Mouse (Mus musculus): ENCODE results near the gene Alkbh5.
A peak's percentile ranks its signal among the peaks of the same experiment; 100 is the strongest.

Alkbh5 gene

GRCm38 (mm10) chr11:60536180-60536858 is at the start of gene Alkbh5:
TSS of gene Alkbh5 (plus strand) at chr11:60536381.
- no peak for DNase-seq (ENCODE audit: low read depth, low spot score)

GRCm38 (mm10) chr11:60492726-60493125 is 43.5 kb upstream of the Alkbh5 start:
- DNase-seq (ENCODE audit: low read depth, low spot score), result no peak

- DNase-seq (ENCODE audit: low read depth, low spot score), result no peak
These were observed 40.5 kb upstream of the Alkbh5 start for GRCm38 (mm10) chr11:60495692-60496091.

DNA sequence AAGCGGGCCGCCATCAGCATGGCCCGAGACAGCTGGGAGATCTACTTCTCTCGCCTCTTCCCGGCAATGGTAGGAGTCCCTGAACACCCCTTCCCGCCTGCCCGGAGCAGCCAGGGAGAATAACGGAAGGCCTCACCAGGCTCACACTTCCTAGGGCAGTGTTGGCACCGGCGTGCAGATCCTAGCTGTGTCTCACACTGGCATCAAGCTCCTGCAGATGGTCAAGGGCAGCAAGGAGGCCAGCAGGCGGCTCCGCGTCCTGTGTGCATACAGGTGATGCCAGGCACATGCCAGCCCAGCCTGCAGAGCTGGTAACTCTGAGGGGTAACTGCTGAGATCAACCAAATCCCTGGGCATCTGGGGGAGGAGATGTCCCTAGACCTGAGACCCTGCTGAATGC is 28.9 kb upstream of the Alkbh5 start:
- no peak for DNase-seq (ENCODE audit: low read depth, low spot score)

DNA sequence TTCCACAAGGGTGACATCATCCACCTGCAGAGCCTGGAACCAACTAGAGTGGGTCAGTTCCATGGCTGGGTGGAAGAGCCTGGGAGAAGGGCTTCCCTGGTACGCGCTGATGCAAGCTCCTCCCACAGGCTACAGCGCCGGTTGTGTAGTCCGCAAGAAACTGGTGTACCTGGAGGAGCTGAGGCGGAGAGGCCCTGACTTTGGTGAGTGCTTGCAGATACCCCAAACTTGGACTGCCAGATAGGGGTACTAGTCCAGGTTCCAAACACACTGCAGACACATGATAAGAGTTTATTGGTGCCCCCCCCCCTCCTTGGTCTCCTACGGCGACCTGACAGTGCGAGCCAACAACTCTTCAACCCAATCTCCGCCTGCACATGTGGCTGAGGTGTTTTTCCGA is 27.2 kb upstream of the Alkbh5 start:
- peak; percentile 16 for DNase-seq (ENCODE audit: low read depth, low spot score)

DNA sequence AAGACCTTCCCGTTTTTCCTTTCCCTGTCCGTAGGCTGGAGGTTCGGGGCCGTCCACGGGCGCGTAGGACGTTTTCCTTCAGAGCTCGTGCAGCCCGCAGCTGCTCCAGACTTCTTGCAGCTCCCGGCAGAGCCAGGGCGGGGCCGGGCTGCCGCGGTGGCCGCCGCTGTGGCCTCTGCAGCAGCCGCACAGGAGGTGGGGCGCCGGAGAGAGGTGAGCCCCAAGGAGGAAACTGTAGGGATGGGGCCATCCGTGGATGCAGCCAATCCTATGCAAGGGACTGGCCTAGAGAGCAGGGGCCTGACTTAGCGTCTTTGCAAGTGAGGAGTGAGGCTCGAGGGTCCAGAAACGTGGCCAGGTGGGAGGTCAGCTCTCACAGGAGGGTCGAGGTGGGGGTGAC is 26.7 kb upstream of the Alkbh5 start:
- no peak for DNase-seq (ENCODE audit: low read depth, low spot score)

DNA sequence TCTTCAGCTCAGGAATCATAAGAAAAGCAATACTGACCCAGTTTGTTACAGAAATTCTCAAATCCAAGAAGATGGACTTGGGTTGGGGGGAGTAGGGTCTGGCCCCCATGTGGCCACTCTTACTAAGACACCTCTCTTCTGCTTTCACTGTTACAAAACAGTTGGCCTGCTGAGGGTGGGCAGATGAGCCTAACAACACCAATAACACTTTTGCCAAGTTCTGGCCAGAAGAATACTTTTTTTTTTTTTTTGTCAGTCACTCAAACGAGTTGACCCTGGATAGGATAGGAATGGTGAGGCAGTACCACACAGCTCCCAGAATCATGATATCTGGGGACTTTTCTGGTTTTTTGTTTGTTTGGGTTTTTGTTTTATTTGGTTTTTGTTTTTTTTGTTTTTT is 24.3 kb upstream of the Alkbh5 start:
- DNase-seq (ENCODE audit: low read depth, low spot score), result no peak

DNA sequence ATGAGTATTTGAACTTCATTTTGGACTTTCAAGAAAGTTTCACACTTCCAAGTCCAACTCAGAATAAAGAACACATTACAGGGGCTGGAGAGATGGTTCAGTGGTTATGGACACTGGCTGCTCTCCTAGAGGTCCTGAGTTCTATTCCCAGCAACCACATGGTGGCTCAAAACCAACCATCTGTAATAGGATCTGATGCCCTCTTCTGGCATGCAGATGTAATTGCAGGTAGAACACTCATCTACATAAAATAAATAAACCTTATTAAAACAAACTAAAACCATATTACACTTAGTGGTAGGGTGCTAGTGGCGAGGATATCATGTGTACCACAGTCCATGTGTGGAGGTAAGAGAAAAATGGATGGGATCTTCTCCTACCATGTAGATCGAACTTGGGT is 23.7 kb upstream of the Alkbh5 start:
- DNase-seq (ENCODE audit: low read depth, low spot score), result no peak

DNA sequence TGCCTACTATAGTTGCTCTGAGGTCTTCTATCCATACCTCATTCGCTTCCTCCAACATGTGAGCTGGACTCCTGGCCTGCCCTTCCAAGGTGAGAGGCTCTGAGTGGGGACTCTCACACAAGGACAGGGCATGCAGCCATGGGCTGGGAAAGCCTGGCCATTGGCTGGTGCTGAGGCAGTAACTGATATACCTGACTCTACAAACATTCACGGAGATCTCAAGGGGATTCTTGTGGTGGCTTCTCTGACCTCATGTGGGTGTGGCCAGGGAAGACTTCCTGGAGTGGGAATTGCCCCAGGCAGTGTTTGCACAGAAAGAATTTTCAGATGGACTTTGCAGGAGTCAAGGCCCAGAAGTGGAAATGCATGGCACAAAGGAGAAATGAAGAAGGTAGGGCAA is 21.2 kb upstream of the Alkbh5 start:
- DNase-seq (ENCODE audit: low read depth, low spot score), result no peak

DNA sequence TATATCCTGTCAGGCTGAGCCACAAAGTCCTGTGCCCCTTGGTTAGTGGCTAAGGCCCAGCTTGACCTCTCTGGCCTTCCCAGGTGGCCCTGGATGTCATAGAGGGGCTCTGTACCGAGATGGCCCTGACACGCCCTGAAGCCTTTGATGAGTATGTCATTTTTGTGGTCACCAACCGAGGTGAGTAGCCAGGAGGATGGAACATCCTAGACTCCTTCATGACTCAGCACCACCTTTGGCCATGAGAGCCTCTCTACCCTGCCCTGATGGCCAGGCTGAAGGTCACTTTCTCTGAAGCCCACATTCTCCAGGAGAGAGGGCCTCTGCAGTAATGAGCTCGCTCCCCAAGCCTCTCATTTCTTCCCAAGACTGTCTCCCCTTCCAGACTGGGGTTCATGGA is 17.9 kb upstream of the Alkbh5 start:
- DNase-seq (ENCODE audit: low read depth, low spot score), result no peak

DNA sequence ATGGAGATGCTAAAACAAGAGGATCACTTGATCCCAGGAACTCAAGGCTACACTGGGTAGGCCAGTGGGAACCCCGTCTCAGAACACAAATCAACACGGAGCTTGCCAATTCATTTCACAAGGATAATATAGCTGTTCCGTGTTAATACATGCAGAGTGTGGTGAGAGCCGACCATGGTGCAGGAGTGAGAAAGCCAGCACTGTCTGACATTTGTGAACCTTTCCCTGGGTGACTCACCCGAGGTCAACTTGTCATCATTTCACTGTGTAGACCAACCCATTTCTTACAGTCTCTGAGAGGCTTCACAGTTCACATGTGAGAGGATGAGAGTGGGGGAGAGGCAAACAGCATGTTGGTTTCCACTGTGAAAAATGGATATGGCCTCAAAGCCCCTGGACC is 14.2 kb upstream of the Alkbh5 start:
- DNase-seq (ENCODE audit: low read depth, low spot score), result no peak

DNA sequence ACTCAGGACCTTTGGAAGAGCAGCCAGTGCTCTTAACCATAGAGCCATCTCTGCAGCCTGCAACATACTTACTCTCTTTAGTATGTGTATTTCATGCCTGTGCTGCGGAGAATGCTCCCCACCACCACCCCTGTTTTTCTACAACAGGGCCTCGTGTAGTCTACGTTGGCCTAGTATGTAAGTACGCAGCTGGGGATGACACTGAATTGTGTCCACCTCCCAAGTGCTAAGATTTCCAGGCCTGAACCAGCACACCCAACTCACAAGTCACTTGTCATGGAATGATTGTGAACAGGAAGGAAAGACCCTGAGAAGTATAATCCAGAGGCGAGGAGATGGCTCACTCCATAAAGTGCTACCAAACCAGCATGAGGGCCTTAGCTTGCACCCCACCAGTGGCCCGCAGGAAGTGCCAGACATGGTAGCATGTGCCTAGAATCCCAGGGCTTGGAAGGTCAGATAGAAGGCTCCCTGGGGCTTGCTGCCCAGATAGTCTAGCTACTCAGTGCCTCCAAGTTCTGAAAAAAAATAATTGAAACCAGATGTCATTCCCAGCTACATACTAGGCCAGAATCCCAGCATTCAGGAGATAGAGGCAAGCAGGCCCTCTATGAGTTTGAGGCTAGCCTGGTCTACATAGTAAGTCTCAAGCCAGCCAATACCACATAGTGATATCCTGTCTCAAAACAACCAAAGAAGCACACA is 13.4 kb upstream of the Alkbh5 start:
- DNase-seq (ENCODE audit: low read depth, low spot score), result no peak

- DNase-seq (ENCODE audit: low read depth, low spot score), result no peak
These were observed 9.7 kb upstream of the Alkbh5 start for GRCm38 (mm10) chr11:60526461-60526860.

DNA sequence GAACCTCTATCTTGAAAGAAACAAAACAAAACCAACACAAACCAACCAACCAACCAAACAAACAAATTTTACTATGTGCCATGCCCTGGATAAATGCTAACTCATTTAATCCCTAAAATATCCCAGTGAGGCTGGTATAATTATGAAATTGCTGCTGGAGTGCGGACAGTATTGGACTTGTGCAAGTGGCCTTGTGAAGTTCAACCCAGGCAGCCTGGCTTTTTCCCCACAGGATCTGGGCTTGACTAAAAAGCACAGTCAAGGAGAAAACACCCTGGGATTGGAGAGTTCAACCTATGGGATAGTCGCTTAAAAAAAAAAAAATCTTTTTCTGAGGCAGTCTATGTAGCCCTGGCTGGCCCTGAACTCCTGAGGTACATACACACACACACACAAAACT is 505 bp upstream of the Alkbh5 start:
- no peak for DNase-seq (ENCODE audit: low read depth, low spot score)

GRCm38 (mm10) chr11:60536859-60537467 is 782 bp downstream of the Alkbh5 start:
- peak; percentile 92 for DNase-seq (ENCODE audit: low read depth, low spot score)

DNA sequence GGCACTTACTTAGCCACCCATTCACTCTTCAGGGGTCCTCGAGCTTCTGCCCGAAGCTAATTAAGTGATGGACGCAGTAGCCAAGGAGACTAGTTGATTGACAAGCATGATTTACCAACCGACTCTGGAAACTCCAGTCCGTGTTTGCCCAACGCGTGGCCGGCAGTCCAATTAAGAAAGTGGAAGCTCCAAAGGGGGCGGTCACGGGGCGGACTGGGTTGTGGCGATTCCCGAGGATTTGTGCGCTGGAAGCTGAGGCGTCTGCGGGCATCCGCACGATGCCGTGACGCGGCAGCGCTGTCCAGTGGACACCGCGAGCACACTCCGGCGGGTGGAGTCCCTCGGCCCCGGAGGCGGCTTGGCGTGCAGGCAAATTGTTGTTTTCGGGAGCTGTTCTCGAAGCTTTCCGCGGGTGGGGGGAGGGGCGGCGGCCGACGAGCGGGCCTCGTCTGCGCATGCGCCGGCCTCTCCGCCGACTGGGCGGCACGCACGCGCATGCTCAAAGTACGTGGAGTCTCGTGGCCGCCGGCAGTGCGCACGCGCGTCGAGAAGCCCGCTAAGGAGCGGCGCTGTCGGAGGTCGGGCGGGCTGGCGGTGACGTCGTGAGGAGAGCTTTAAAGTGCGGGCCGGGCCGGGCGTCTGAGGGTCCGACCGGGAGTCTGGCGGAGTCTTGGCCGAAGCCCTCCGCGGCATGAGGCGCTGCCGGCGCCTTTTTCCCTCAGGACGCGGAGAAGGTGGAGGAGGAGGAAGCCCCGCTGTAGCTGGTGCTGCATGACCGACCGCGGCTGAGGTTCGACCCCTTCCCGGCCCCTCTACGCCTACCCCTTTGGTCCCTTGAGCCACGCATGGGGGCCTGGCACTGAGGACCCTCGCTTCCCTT is 1.5 kb downstream of the Alkbh5 start:
- peak; percentile 94 for DNase-seq (ENCODE audit: low read depth, low spot score)

DNA sequence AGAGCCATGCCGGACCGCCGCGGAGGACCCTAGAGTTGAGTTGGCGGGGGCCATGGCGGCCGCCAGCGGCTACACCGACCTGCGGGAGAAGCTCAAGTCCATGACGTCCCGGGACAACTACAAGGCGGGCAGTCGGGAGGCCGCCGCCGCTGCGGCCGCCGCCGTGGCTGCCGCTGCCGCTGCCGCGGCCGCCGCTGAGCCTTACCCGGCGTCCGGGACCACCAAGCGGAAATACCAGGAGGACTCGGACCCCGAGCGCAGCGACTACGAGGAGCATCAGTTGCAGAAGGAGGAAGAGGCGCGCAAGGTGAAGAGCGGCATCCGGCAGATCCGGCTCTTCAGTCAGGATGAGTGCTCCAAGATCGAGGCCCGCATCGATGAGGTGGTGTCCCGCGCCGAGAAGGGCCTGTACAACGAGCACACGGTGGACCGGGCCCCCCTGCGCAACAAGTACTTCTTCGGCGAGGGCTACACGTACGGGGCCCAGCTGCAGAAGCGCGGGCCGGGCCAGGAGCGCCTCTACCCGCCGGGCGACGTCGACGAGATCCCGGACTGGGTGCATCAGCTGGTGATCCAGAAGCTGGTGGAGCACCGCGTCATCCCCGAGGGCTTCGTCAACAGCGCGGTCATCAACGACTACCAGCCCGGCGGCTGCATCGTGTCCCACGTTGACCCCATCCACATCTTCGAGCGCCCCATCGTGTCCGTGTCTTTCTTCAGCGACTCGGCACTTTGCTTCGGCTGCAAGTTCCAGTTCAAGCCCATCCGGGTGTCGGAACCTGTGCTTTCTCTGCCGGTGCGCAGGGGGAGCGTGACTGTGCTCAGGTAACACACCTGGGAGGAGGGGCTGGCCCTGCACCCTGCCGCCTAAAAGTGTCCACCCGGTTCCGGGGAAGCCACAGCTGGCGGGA is 2.4 kb downstream of the Alkbh5 start:
- peak; percentile 8 for DNase-seq (ENCODE audit: low read depth, low spot score)

- no peak for DNase-seq (ENCODE audit: low read depth, low spot score)
These were observed 3.4 kb downstream of the Alkbh5 start for GRCm38 (mm10) chr11:60539540-60539939.

DNA sequence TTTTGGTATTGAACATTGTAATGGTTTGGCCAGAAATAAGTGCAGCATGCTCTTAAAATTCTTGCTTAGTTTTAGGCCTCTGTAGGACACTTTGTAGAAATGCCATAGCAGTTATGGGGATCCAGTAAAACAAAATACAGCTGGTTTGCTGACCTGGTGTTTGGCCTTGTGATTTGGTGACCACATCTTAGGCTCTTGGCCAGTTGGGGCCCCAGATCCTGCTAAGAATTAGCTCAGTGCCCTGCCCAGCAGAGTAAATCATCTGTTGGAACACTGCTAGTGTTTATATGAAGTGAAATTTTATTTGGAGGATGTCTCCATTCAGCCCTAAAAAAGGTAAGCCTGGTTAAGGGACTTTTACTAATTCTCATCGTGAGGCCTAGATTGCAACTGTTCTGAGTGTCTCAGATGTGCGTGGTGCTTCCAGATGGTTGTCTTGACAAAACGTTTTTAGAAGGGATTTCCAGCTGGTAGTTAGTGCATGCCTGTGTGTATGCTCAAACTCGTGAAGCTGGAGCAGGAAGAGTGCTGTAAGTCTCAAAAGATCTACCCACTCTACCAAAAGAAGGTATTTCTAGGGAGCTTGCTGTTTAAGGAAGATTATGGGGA is 3.9 kb downstream of the Alkbh5 start:
- no peak for DNase-seq (ENCODE audit: low read depth, low spot score)

GRCm38 (mm10) chr11:60540761-60541160 is 4.6 kb downstream of the Alkbh5 start:
- no peak for DNase-seq (ENCODE audit: low read depth, low spot score)

GRCm38 (mm10) chr11:60541831-60542230 is 5.7 kb downstream of the Alkbh5 start:
- DNase-seq (ENCODE audit: low read depth, low spot score), result no peak
